Mouse (Mus musculus): ENCODE data around the gene 4930402F06Rik.

DNA sequence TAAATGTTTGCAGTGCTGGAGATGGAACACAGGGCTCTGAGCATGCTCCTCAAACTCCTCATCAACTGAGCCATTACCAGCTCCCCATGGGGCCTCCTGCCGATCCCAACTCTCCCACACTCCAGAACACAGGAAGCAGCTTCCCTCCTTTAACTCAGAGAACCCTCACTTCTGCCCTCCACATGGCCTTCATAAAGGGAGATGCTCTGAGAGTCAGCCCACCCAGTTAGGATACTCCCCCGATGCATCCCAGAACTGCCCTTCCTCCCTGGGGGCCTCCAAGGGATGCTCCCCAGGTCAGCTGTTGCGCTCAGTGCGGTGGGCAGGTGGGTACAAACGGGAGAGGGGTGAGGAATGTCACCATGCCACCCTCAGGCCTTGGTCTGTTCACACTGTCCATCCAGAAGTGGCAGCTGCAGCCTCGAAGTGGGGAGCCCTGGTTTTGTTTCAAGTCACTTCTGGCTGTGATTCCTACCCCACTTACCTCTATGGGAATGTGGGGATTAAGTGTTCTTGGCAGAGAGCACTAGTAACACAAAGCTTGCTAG is 37.7 kb upstream of the 4930402F06Rik start:
- TF ChIP-seq POLR2A (IDR thresholded peaks at IDR 0.05; ENCODE audit: insufficient read depth, low read depth, low read length) = no peak
- TF ChIP-seq CTCF (IDR thresholded peaks at IDR 0.05; ENCODE audit: insufficient read depth, low read depth, low read length) = no peak
